Mouse (Mus musculus): ENCODE data around the gene Elf1. TPM values are rescaled to one million over a fixed set of nuclear protein-coding genes. Genes with fewer than 3 reads are reported as not detected.

Elf1 gene
- polyA plus RNA-seq, 2 experiments: 15.3 to 15.8 TPM

DNA sequence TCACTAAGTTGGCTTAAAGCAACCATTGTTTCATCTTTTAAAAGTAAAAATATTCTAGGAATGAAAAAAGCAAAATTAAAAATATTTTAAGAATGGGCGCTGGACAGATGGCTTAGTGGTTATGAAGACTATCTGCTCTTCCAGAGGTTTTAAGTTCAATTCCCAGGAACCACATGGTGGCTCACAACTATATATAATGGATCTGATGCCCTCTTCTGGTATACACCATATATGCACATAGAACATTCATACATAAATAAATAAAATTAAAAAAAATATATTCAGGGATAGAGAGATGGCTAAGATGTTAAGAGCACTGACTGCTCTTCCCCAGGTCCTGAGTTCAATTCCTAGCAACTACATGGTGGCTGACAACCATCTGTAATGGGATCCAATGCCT is 15.4 kb upstream of the Elf1 start:
- Histone ChIP-seq H3K27me3 (ENCODE audit: control insufficient read depth, insufficient read depth, low read length) (no peaks in the 10 kb centered on the region), H3K9me3 (ENCODE audit: control insufficient read depth, low read length) (no peaks in the 10 kb centered on the region), H3K4me1 (ENCODE audit: control insufficient read depth, insufficient read depth, low read length) (no peaks in the 10 kb centered on the region), H3K4me3 (replicated peaks; ENCODE audit: low read length) (no peak overlapping the region), H3K4me2 (replicated peaks; ENCODE audit: low read depth, low read length, severe bottlenecking) (no peak overlapping the region), H3K36me3 (ENCODE audit: control insufficient read depth, insufficient read depth, low read length) (peaks cover 84% of the 10 kb centered on the region), H3K27ac (replicated peaks; ENCODE audit: low read depth, low read length) (no peak overlapping the region), H3K9ac (ENCODE audit: low read depth, low read length, severe bottlenecking) (no peak overlapping the region)
- ATAC-seq (ENCODE audit: low FRiP score, low read depth): no peak
- TF ChIP-seq POLR2A (IDR thresholded peaks at IDR 0.05; ENCODE audit: borderline replicate concordance, extremely low read depth, insufficient read depth, insufficient read length): no peak
- 86% methylated on average over 1 of the region's 1 CpGs for WGBS
- DNase-seq (ENCODE audit: low spot score): no peak

DNA sequence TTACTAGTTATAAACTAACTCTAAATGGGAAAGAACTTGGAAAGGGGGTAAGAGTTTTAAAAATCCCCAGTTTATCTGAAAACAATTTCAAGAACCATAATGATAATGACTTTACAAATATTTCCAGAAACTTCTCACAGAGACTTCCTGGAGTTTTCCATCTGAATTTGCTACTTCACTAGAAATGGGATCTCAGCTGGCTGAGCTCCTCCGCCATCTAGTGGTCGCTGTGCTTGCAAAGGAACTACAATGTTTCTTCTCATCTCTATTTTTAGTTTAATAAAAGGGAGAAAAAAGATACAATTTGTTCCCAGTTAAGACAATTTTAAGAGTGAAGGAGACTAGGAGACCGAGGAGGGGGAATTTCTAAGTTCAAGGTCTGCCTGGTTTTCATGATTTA is 13.4 kb upstream of the Elf1 start:
- WGBS: 36% methylated on average over 3 of the region's 3 CpGs

DNA sequence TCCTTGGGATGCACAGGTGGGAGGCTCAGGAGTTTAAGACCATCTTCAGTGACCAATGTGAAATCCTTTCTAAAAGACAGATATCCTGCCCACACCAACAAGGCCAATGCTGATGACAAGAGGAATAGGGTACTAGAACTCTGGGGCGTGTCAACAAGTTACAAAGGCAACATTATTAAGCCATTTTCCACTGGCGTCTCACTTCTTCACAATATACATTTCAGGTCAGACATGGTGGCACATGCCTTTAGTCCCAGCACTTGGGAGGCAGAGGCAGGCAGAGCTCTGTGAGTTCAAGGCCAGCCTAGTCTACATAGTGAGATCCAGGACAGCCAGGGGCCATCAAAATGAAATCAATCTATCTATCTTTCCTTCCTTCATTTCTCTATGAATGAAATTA is 7.6 kb upstream of the Elf1 start:
- no peaks in the 10 kb centered on the region for H3K27me3 ChIP-seq (ENCODE audit: control insufficient read depth, insufficient read depth, low read length)
- DNase-seq (ENCODE audit: low spot score): no peak
- H3K9ac ChIP-seq (ENCODE audit: low read depth, low read length, severe bottlenecking): no peak overlapping the region
- ATAC-seq (ENCODE audit: low FRiP score, low read depth): no peak
- peaks cover 83% of the 10 kb centered on the region for H3K36me3 ChIP-seq (ENCODE audit: control insufficient read depth, insufficient read depth, low read length)
- H3K4me3 ChIP-seq (replicated peaks; ENCODE audit: low read length): no peak overlapping the region
- no peak overlapping the region for H3K4me2 ChIP-seq (replicated peaks; ENCODE audit: low read depth, low read length, severe bottlenecking)
- 87% methylated on average over 2 of the region's 2 CpGs for WGBS
- no peaks in the 10 kb centered on the region for H3K9me3 ChIP-seq (ENCODE audit: control insufficient read depth, low read length)
- H3K4me1 ChIP-seq (ENCODE audit: control insufficient read depth, insufficient read depth, low read length): no peaks in the 10 kb centered on the region
- H3K27ac ChIP-seq (replicated peaks; ENCODE audit: low read depth, low read length): no peak overlapping the region
- no peak for TF ChIP-seq POLR2A (IDR thresholded peaks at IDR 0.05; ENCODE audit: borderline replicate concordance, extremely low read depth, insufficient read depth, insufficient read length)

More for the DNA sequence above, 13.4 kb upstream of the Elf1 start:
- no peak for TF ChIP-seq POLR2A (IDR thresholded peaks at IDR 0.05; ENCODE audit: borderline replicate concordance, extremely low read depth, insufficient read depth, insufficient read length)
- peaks cover 87% of the 10 kb centered on the region for H3K36me3 ChIP-seq (ENCODE audit: control insufficient read depth, insufficient read depth, low read length)
- no peak overlapping the region for H3K4me2 ChIP-seq (replicated peaks; ENCODE audit: low read depth, low read length, severe bottlenecking)
- H3K9me3 ChIP-seq (ENCODE audit: control insufficient read depth, low read length): no peaks in the 10 kb centered on the region
- peak; percentile 65 for DNase-seq (ENCODE audit: low spot score)
- no peak overlapping the region for H3K27ac ChIP-seq (replicated peaks; ENCODE audit: low read depth, low read length)
- H3K4me1 ChIP-seq (ENCODE audit: control insufficient read depth, insufficient read depth, low read length): no peaks in the 10 kb centered on the region
- no peaks in the 10 kb centered on the region for H3K27me3 ChIP-seq (ENCODE audit: control insufficient read depth, insufficient read depth, low read length)
- no peak overlapping the region for H3K9ac ChIP-seq (ENCODE audit: low read depth, low read length, severe bottlenecking)
- ATAC-seq (ENCODE audit: low FRiP score, low read depth): no peak
- no peak overlapping the region for H3K4me3 ChIP-seq (replicated peaks; ENCODE audit: low read length)

DNA sequence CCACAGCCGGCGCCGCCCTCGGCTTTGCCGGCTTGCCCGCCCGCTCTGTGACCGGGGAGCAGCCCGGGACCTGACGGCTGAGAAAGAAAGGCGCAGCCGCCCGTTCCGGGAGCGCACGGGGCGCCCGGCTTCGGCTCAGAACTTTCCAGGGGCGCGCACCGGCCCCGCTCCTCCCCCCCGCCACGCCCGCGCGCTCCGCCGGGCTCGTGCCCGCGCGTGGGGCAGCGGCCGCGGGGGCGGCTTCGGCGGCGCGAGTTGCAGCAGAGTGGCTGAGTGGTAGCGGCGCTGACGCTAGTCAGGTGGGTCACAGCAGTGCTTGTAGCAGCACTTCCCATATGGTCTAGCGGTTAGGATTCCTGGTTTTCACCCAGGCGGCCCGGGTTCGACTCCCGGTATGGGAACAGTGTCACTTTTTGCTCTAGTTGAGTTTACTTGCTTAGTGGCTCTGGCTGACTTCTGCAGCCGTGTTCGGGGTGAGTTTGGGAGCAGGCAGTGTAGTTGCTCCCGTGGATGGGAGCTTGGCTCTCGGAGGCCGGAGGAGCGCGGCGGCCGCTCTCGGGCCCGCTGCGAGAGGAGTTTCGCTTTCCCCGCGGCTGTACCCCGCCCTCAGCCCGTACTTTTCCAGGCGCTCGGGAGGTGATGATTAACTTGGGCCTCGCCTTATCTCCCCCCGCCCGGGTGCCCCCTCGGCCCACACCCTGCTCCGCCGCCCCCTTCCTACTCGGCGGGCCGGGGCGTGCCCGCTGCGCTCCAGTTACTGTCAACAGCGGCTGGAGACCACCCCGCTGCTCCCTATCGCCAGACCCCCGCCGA is 551 bp downstream of the Elf1 start, which contains the start of gene Wbp4:
Gene Wbp4, minus strand, starts transcription at position 182 of the 813 bp plus-strand sequence.
- Histone ChIP-seq H3K4me3 (replicated peaks; ENCODE audit: low read length) (peak within 1 kb of the TSS; percentile 97), H3K36me3 (ENCODE audit: control insufficient read depth, insufficient read depth, low read length) (peaks cover 17% of the 10 kb centered on the region), H3K9me3 (ENCODE audit: control insufficient read depth, low read length) (no peaks in the 10 kb centered on the region), H3K9ac (ENCODE audit: low read depth, low read length, severe bottlenecking) (peak within 1 kb of the TSS; percentile 98), H3K4me1 (ENCODE audit: control insufficient read depth, insufficient read depth, low read length) (peaks cover 22% of the 10 kb centered on the region), H3K4me2 (replicated peaks; ENCODE audit: low read depth, low read length, severe bottlenecking) (peak within 1 kb of the TSS; percentile 72), H3K27ac (replicated peaks; ENCODE audit: low read depth, low read length) (peak within 1 kb of the TSS; percentile 100), H3K27me3 (ENCODE audit: control insufficient read depth, insufficient read depth, low read length) (no peaks in the 10 kb centered on the region)
- TF ChIP-seq POLR2A (IDR thresholded peaks at IDR 0.05; ENCODE audit: borderline replicate concordance, extremely low read depth, insufficient read depth, insufficient read length): no peak
- ATAC-seq (ENCODE audit: low FRiP score, low read depth) (peak; percentile 91), DNase-seq (ENCODE audit: low spot score) (peak; percentile 97)
- WGBS: 0% methylated on average over 52 of the region's 86 CpGs

DNA sequence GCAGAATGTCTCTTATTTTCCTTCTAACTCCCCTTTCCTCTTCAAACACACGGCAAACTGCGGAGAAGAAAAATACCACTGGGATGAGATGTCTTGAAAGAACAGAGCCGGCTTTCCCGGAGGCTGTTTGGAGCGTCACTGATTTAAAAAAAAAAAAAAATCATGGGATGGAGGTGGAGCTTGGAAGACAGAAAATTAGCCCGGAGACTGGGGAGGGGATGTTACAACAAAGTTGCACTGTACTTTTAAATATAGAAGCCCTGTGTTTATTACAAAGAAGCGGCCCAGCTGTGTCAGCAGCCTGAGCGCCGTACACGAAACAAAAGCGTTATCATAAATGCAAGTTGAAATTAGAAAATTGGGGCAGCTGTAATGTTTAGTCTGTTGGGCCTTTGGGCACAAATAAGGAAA is 1.3 kb downstream of the Elf1 start:
- H3K36me3 ChIP-seq (ENCODE audit: control insufficient read depth, insufficient read depth, low read length): peaks cover 12% of the 10 kb centered on the region
- no peak for ATAC-seq (ENCODE audit: low FRiP score, low read depth)
- WGBS: 0% methylated on average over 11 of the region's 11 CpGs
- peak overlapping the region; percentile 98 for H3K9ac ChIP-seq (ENCODE audit: low read depth, low read length, severe bottlenecking)
- H3K27me3 ChIP-seq (ENCODE audit: control insufficient read depth, insufficient read depth, low read length): no peaks in the 10 kb centered on the region
- peak overlapping the region; percentile 100 for H3K27ac ChIP-seq (replicated peaks; ENCODE audit: low read depth, low read length)
- peak; percentile 72 for DNase-seq (ENCODE audit: low spot score)
- peak overlapping the region; percentile 97 for H3K4me3 ChIP-seq (replicated peaks; ENCODE audit: low read length)
- no peaks in the 10 kb centered on the region for H3K9me3 ChIP-seq (ENCODE audit: control insufficient read depth, low read length)
- peak overlapping the region; percentile 72 for H3K4me2 ChIP-seq (replicated peaks; ENCODE audit: low read depth, low read length, severe bottlenecking)
- H3K4me1 ChIP-seq (ENCODE audit: control insufficient read depth, insufficient read depth, low read length): peaks cover 29% of the 10 kb centered on the region
- no peak for TF ChIP-seq POLR2A (IDR thresholded peaks at IDR 0.05; ENCODE audit: borderline replicate concordance, extremely low read depth, insufficient read depth, insufficient read length)
